Mouse (Mus musculus) cerebellum, adult 9-10 months (tissue): ENCODE measurements around the gene C1qa.

Source experiments
- DNase-seq: peaks from one replicate; pipeline ENCODE4 v3.0.0; 2022

C1qa gene

DNA sequence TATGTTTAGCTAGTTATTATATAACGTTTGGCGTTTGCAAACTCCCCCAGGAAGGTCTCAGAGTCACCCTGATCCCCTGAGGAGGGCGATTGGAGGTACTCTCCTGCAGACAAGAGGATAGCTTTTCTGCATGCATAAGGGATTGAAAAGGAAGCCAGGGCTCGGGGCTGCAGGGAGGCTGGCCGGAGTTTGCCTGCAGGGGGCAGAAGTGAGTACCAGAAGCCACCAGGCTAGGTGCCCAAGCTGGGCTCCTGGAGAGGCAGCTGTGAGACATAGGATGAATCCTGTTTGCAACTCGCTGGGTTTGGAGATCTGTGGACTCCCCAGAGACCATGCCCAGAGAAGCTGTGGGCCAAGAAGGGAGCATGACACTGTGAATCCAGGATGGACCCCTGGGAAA, 43.5 kb downstream of the C1qa start:
- DNase-seq = no peak

DNA sequence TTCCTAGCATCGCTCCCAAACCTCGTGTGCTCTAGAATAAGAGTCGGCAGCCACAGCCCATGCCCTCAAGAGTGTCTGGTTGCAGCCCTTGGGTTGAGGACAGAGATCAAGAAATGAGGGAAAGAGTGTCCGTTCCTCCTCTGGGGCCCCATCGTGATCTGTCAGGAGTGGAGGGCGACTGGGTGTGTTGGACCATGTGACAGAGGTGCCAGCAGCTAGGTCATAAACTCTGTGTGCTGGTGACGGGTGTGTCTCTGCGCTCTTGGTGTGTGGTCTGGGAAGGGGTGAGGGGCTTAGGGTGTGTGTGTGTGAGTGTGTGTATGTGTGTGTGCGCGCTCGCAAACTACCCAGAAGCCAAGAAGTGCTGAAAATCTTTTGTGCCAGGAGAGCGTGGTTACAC, 45.6 kb downstream of the C1qa start:
- no peak for DNase-seq

DNA sequence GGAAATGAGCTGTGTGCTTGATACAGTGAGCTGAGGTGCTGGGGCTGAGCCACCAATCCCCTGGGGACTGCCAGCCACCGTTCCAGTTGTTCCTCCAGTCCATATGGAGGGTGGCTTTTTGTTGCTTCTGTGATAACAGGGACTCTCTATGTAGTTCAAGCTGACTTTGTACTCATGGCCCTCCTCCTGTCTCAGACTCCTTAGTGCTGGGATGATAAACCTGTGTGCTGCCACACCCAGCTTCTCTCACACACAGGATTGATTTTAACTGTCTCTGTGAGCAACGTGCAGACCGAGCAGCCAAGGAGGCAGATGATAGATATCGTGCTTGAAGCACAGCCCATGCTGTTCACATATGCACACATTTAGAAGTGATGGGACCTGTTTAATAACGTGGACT, 46.5 kb downstream of the C1qa start:
- DNase-seq = no peak

DNA sequence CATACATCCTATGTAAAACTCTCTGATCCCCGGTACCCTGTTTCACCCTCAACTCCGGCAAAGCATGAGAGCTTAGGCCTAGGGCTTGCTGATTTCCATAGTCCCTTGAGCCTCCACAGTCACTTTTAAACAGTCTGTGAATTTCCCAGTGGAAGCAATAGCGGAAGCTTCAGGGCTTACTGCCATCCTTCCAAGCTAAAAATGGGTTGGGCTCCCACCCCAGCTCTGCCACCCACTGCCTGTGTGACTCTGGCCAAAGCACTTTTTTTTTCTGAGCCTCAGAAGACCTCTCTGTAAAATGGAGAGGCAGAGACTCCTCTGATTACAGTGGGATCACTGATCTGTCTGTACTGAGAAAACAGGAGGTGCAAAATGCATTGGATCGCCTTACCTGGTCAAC, 50.0 kb downstream of the C1qa start:
- DNase-seq = no peak

DNA sequence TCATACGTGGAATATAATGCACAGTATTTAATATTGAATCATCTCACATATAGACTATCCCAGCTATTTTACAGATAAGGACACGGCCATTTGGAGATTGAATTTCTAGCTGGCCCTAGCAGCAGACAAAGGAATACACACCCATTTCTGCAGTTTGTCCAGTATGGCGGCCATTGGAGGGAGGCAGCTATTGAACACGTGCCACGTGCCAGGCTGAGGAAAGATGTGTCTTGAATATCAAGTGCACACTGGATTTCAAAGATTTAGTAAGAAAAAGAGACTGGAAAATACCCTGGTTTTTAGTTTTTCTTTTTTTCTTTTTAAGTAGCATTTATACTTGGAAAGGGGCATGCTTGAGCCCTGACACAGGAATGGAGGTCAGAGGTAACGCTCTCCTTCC, 51.4 kb downstream of the C1qa start:
- DNase-seq = no peak
